Mouse (Mus musculus) NIH3T3 (cell line): ENCODE data around the gene Noc2l.

Source experiments
- DNase-seq: peaks from one replicate; pipeline ENCODE4 v3.0.0-alpha.2; 2012; ENCODE audit warnings: low read depth

Gene Noc2l

GRCm38 (mm10) chr4:156216196-156216595 lies 19.6 kb upstream of the Noc2l start:
- no peak for DNase-seq

- DNase-seq = no peak
Measured at GRCm38 (mm10) chr4:156217022-156217669, 18.7 kb upstream of the Noc2l start.

- DNase-seq = no peak
Measured at GRCm38 (mm10) chr4:156217838-156218237, 18.0 kb upstream of the Noc2l start.

- DNase-seq = no peak
Measured at GRCm38 (mm10) chr4:156219936-156220335, 15.9 kb upstream of the Noc2l start.

DNA sequence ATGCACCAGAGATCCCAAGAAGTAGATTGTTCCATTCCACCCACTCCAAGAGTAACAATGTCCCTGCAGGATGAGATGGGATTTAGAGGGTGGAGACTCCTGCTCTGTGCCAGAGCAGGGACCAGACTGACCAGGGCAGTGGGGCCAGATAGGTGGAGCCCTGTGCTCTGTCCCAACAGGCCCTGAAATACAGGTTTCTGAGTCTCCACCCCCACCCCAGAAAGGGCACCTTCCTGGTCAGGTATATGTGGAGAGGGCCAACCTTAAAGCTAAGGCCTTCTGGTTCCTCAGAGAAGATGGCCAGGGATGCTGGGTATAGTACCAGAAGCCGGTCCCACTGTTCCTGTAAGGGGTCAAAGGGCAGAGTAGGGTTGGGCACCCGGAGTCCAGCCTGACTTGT lies 11.5 kb upstream of the Noc2l start:
- DNase-seq = no peak

DNA sequence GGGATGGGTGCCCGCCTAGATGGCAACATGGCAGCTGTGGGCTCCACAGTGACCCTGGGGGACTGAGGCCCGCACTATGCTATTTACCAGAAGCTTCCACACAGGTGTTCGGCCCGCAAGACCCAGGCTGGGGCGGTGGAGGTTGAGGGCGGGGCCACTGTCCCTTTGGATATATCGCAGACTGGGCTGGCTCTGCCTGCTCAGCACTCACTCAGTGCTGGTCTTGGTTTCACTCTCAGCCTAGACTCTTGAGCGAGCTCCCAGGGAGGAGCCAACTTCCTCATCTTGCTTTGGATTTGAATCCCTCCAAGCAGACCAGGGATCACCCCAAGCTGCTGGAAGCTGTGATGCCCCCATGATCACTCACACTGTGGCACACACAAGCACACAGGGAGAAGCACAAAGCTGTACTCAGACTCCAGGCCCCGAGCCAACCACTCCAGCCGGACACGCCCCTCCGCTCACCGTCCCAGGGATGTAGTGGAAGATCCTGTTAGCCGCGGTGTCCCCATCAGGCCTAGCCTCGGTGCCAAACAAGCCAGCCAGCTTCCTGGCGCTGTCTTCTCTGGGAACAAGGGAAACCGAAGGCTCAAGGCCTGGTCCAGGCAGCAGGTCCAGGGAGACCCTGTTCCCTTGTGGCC lies 7.9 kb upstream of the Noc2l start:
- DNase-seq = peak; percentile 70

DNA sequence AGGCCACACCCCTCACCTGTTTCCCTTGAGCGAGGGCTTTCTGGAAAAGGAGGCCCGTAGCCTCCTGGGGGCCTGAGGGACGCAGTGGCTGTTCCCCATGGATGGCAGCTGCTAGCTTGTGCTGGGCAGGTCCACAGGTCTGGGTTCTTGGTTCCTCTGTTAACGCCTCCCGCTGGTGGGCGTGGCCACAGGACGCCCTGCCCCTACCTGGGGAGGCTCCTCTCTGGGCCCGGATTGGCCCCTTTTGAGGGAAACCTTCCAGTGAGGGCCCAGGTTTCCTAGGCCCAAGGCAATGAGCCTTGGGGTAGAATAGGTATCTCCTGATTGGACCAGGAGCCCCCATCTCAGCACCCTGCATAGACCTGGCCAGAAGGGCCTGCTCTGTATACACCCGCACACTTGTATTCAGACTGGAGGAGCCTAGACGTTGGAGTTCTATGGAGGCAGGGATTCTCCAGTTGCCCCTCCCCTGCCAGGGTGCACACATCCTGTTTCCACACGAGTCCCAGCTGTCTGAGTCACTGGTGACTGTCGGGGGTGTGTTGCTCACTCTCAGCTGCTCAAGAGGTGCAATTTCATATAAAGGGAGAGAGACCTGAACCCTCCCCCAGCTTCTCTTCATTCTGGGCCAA lies 7.3 kb upstream of the Noc2l start:
- peak; percentile 77 for DNase-seq

- peak; percentile 18 for DNase-seq
Measured at GRCm38 (mm10) chr4:156234021-156234501, 1.7 kb upstream of the Noc2l start.

DNA sequence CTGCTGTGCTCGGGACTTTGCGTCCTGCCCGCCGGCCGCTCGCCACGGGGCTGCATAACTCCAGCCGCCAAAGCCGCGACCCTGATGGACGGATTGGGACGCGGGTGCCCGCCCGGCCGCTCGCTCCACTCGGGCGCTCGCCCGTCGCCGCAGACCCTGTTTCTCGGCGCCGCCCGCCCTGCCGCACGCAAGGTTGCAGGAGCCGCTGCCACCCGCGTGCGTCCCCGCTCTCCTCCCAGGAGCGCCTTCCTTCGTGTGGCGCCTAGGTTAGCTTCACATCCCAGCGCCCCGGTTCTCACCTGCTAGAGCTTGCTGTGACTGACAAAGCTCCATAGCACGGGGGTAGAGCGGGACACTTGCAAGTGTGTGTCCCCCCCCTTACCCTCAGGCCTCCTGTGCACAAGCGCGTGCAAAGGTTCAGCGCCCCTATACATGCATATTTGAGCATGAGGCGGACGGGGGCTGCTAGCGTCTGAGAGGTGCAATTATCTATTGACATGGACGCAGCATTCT lies 1.1 kb upstream of the Noc2l start, which contains the start of gene Plekhn1:
TSS of gene Plekhn1 (minus strand) at position 157 of the 513 bp plus-strand sequence.
- peak; percentile 74 for DNase-seq

DNA sequence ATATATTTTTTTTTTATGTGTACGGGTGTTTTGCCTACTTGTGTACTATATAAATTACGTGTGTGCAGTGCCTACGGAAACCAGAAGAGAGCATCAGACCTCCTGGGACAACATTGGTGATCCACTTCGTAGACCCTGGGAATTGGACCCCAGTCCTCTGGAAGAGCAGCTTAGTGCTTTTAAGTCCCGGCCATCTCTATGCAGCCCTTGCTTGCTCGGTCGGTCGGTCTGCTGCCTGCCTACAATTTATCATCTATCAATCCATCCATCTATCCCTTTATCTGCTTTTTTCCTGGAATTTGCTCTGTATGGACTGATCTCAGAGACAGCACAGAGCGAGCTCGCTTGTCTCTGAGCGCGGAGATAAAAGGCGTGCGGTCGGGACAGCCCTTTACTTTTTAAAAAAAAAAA lies 445 bp upstream of the Noc2l start:
- peak; percentile 70 for DNase-seq

GRCm38 (mm10) chr4:156236651-156237447 lies 1.0 kb downstream of the Noc2l start:
- peak; percentile 40 for DNase-seq

- no peak for DNase-seq
Measured at GRCm38 (mm10) chr4:156249567-156249966, 13.8 kb downstream of the Noc2l start.

DNA sequence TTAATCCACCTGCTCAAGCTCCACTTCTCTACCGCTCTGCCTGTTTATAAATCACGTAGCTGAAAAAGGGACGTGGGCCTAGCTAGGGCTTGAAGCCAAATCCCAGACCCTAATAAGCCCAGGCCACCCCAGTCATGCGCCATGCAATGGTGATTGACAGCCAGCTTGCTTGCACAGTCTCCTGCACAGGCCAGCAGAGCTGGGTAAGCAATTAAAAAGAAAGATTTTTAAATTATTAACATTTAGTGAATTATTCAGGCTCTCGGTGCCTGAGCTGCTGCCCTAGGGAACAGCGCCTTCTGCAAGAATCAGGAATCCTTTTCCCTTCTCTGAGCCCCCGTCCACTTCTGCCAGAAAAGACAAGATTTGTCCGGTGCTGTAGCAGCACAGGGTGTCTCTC lies 15.3 kb downstream of the Noc2l start:
- no peak for DNase-seq

DNA sequence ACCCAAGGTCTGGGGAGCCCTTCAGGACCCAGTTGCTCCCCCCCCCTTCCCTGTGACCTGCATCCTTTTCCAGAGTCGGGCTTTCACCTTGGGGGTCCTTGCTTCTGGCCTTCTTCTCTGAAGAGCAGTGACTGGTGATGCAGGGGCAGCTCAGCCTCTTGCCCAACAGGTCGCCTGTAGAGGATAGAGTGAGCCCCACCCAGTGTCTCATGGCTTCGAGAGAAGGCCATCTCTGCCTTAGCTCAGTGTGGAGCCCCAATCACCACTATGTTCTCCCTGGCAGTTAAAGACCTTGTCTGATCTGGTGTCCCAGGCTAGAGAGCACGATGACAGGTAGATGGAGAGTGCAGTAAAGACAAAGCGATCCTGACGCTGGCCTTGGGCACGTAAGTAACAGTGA lies 16.3 kb downstream of the Noc2l start:
- DNase-seq = no peak

GRCm38 (mm10) chr4:156252619-156253018 lies 16.8 kb downstream of the Noc2l start:
- DNase-seq = no peak

GRCm38 (mm10) chr4:156253043-156253442 lies 17.2 kb downstream of the Noc2l start:
- no peak for DNase-seq

DNA sequence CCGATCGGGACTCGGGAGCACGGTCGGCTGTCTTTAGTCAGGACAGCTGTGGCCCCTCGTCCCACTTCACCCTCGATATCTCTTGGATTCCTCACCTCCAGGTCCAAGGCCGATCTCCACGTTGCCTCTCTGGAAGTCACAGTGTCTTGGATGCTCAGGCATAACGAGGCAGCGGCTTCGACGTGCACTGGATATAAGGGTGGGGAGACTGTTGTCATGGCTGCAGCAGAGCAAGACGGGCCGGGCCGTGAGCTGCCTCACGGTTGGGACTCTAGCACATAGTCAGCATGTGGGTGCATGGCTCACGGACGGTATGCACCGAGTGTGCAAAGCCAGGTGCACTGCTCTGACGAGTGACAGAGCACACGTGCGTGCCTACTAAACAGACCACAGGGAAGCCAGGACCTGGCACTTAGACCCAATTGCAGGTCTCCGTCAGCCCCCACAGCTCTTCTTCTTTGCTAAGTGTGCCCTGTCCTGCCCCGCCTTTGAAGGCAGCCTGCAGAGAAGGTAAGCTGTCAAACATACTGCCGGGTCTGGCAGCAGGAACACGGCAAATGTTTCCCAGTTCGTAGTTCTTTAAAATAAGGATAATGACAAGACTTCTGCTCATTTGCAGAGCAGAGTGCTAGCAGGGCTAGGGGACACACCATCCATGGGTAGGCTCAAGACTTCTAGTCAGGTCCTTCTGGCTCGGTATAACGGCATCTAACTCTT lies 18.7 kb downstream of the Noc2l start:
- DNase-seq = no peak

DNA sequence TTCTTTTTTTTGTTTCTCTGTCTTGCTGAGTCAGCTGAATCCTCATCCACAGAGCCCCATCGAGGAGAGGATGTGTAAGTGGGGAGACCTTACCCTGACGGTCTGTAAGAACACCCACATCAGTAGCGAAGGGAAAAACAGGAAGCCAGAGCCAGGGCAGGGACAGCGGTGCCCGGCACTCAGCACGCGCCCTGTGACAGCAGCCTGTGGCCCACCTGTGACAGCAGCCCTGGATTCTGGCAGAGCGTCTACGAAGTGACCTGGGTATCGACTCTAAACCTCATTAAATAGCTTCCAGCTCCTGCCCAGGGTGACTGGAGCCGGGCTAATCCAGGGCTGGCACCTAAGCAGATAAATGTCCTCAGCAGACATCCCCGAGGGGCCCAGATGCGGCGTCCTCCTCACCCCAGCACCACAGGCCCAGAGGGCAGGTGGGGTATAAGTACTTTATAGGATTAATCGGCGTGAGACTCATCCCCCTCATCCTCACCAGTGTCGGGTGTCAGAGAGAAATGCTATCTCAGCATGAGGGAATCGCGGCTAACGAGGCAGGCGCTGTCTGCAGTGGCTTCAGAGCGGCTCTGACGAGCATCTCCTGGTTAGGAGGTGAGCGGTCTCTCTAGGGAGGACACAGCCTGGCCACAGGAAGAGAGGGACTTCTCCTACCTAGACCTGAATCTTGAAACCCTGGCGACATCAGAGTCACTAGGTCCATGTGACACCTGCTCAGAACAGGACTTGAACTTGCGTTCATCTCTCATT lies 19.4 kb downstream of the Noc2l start, which contains the start of gene Samd11:
TSS of gene Samd11 (minus strand) at position 580 of the 762 bp plus-strand sequence.
- no peak for DNase-seq
